Mouse (Mus musculus) 3T3-L1 (cell line): ENCODE results near the gene Gemin5.
"Not testable (repeated sequence)": the region's sequence is repeated elsewhere in the genome, so short reads cannot be mapped to it uniquely, and the experiment has no call there.

Experiments used
- DNase-seq: peaks from one replicate; pipeline ENCODE4 v3.0.0-alpha.2; 2015; ENCODE audit warnings: low read depth, low spot score

The Gemin5 gene

DNA sequence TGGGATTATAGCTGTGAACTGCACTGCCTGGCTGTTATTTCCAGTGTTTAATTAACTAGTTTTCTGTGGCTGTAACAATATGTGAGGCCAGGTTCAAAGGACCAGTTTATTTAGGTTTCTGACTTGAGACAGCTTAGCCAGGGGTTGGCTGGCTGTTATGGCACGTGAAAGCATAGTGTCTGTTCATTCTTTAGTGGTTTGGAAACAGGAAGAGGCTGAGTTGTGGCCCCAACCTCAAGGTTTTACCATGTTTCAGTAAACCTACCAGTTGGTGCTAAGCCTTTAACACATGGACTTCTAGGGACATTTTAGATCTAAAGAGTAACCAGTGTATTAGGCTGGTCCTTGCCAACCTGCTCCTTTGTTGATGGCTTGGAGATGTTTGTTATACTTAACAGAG lies 51.8 kb downstream of the Gemin5 start:
- DNase-seq = no peak

DNA sequence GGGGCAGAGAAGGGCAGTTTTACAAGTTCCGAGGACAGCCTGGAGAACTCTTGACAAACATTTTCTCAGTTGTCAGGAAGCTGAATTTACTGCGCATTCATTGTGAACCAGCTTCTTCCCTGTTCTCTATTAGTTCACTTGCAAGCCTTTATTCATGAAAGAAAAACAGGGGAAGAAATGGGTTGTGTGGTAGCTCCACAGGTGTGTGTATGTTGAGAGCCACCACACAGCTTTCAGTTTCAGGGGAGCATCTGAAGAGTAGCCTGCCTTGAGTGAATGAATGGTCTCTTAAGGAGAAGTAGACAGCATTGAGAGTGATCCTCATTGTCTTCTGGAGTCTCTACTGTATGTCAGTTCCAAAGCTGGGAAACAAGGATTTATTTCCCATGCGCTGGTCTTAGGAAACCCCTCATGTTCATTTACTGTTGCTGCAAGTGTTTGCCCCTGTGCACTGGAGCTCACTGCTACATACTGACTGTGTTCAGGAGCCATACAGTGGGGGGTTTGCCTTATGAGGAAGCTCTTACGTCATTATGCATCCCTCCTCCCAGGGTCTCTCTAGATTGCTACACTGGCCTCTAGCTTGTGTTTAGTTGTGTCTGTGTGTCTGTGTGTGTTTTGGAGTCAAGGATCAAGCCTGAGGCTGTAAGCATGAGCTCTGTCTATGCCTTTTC lies 60.5 kb downstream of the Gemin5 start:
- DNase-seq = no peak

DNA sequence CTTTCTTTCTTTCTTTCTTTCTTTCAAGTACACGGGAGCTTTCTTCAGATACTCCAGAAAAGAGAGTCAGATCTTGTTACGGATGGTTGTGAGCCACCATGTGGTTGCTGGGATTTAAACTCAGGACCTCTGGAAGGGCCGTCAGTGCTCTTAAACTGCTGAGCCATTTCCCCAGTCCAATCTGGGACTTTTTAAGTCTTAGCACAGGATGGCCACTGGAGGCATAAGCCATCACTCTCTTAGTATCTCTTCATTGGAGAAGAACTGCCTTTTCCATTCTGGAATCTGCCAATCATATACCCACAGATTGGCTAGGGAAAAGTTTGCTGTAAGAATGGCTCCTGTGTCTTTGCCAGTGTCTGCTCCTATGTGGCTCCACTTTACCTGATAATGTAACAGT lies 61.3 kb downstream of the Gemin5 start:
- peak; percentile 84 for DNase-seq

DNA sequence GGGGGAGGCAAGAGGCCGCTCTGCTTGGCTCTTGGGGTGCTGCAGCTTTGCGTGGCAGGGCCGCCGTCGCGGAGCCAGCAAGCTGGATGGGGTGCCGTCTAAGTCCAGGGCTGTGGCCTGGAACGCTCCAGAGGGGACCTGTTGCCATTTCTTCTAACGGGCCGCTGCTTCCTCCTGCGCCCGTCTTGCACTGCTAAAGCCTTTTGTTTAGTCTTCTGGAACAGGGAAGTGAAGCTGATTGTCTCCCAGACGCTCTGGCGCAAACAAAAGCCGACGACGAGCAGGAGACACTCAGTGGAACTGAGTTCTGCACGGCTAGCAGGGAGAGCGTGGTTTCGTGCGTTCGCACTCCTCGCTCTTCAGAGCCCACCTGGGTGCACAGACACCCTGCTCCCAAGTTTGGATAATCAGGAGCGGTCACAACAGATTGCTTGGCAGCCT lies 64.0 kb downstream of the Gemin5 start:
- peak; percentile 48 for DNase-seq

DNA sequence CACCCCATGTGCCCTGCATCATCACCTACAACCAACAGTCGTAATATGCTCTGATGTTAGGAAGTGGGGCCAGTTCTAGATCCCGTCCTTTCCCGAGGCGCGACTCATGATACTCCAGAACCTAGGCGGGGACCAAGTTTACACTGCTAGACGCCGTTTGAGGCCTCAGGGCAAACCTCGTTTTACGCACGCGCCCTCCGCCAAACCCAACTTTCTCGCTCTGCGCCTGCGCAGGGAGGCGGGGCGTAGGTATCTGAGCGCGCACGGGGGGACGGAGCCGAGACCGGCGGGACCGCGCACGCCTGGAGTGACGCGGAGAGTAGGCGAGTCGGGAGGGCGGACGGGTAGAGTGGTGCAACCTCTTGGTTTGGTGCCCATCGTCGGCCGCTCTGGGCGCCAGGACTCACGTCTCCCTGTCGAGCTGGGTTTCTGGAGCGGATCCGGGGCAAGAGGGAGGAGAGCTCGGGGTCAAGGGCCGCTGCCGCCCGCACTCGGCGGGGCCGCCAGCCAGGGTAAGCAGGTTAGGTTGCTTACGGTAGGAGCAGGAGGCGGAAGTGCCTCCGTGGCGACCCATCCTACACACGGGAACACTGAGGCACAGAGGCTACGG lies 64.5 kb downstream of the Gemin5 start, which contains the start of gene Cnot8:
Cnot8 (plus strand) TSS at position 457 of the 610 bp plus-strand sequence.
- peak; percentile 95 for DNase-seq

DNA sequence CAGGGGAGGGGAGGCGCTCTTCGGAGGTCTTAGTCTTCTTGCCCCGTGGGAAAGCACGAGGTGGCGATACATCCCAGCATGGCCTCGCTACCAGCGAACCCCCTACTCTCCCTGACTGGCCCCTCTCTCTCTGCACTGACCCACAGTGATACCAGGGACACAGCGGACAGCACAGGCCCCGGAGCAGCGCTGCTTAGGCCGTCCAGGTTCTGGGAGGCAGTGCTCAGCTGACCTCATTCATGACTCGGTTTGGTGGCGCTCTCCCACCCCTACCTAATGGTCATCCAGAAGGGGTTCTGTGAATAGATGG lies 65.0 kb downstream of the Gemin5 start:
- DNase-seq = no peak

DNA sequence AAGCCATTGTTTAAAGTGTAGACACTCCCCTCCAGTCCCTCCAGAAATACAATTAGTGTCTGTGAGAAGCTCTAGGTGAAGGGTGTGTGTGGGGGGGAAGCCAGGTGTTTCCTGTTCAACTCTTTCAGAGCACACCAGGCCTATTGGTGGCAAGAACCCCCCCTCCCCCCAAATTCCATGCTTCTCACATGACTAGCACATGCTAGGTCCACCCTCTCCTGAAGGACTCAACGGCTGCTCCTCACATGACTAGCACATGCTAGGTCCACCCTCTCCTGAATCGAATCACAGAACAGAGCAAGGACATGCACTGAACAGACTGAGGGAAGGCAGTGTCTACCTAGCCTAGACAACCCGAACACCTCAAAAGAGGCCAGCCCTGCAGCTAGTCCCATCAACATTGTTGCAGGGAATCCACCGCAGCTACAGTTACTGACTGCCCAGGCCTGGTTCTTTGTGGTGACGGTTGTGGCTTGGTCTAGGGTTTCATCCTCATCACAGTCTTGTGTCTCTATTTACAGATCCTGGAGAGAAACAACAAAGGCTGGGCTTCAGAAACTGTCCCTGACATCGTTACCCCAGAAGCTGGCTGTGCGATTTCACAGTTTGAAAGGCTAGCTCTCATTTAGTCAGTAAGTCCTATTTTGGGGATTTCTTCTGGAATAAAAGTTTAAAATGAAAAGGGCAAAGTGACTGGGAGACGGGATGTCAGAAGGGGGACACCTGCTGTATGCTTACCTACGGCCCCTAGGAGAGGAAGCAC lies 65.6 kb downstream of the Gemin5 start:
- DNase-seq = peak; percentile 28

DNA sequence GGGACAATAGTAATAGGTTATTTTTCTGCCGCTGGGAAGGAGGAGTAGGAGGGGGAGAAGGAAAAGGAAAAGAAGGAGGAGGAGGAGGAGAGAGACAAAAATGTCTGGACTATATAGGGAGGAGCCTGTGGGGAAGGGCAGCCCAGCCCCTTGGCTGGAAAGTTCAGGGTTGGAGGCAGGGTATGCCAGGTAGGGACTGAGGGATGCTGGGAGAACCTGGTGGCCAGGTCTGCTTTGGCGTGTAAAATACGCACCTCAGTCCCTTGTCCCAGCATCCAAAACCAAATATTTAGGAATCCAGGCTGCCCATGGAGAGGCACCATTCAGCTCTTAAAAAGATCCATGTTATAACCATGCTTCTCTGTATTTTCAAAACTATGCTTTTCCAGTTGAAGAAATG lies 66.2 kb downstream of the Gemin5 start:
- no peak for DNase-seq

DNA sequence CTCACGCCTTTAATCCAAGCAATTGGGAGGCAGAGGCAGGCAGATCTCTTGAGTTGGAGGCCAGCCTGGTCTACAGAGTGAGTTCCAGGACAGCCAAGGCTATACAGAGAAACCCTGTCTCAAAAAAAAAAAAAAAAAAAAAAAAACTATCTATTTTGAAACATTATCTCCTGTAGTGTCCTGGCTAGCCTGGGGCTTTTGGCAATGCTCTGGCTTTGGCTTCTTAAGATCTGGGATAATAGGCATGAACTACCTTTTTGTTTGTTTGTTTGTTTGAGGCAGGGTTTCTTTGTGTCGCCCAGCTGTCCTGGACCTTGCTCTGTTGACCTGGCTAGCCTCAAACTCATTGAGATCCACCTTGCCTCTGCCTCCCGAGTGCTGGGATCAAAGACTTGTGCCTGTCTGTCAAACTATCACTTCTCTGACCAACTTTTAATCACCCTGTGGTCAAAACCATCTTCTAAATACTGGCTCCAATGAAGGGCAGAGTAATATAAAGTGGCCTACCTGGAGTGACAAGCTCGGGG lies 67.1 kb downstream of the Gemin5 start:
- DNase-seq = peak; percentile 28

DNA sequence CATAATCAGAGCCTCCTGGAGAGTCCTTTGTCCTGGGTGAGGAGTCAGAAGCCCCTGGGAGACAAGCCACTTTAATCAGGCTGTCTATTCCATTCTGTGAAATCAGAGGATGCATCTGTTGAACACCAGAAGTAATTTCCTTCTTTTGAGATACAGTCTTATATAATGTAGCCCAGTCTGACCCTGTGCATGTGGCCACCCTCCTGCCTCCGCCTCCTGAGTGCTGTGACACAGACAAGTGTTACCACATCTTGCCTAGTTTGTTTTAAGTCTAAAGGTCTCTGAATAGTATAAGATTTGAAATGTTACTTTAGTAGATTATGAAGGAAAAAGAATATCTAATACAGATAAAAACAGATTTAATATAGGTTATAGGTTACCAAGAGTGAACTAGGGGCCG lies 68.3 kb downstream of the Gemin5 start:
- DNase-seq = no peak

DNA sequence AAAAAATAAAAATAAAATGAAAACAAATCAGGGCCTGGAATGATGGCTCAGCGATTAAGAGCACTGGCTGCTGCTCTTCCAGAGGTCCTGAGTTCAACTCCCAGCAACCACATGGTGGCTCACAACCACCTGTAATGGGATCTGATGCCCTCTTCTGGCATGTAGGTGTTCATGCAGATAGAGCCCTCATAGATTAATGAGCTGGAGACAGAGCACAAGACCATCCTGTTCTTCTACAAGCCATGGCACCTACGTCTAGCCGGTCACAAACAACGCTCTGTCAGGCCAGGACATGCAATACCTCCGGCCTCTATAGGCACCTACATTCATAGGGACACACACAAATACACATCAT lies 70.0 kb downstream of the Gemin5 start:
- DNase-seq = not testable (repeated sequence)

DNA sequence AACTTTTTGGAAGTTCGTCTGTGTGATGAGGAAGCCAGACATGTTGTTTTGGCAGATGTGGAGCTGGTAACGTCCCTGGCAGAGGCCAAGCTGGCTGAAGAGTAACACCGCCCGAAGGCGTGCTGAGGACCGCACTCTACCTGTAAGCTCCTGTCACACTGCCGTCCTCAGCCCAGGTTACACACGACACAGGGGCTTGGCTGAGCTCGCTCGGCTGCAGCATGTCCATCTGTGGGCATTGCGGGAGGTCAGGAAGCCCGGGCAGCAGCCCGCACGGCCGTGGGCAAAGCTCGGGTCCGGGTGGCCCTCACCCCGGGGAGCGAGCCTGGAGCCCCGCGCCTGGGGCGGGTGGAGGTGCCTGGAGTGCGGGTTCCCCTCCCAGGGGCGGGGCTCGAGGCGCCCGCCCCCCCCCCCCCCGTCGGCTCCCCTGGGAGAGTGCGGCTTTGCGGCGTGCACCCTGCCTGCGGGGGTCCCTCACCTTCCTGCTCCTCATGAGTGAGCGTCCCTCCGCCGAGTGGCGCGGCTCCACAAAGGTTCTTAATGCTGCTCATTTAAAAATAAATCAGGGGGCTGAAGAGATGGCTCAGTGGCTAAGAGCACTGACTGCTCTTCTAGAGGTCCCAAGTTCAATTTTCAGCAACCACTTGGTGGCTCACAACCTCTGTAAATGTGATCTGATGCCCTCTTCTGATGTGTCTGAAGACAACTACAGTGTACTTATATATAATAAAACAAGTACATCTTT lies 70.5 kb downstream of the Gemin5 start:
- no peak for DNase-seq

DNA sequence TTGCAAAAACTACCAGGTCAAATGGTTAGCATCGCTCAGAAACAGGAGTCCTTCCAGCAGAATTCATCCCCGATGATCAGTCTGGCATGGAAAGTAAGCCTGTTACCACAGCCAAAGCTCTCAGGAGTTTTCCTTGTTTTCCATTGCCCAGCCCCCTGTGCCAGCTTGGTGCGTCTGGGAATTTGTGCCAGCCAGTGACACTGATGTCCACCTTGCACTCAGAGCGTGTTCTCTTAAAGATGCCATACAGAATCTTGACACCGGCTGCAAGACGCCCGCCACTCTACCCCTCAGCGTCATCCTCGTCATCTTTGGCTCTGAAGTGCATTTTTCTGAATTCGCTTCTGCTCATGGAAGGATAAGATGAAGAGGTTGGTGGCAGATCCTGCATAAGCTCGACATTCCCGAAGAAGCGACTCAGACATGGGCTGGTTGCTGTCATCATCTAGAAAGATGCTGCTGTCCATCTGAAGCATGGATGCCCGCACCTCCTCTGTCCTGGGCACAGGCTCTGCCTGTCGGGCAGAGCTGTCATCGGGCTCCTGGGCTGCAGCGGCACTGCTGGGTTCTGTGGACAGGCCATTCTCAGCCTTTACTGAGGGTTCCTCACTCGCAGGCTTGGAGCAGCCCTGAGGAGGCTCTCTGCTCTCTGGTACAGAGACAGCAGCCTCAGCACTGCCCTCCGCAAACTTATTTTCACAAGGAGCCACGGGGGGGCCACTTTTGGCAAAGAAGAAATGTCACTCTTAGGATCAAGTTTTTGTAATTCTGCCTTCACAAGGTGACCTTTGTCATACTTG lies 71.3 kb downstream of the Gemin5 start:
- no peak for DNase-seq

DNA sequence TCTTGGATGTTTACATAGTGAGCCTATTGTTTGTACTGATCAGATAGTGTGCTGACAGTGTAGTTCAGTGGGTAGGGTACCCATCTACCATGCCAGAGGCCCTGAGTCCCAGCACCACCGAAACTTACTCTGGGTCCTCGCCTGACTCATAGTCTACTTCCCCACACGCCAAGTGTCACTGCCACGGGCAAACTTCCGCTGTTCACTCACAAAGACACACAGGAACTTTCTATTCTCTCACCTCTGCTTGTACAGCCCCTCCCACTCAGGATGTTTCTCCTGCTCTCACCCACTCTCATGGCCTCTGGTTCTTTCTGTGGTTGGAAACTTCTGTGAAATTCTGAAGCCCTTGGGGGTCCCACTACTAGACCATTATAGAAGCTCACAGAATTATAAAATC lies 72.2 kb downstream of the Gemin5 start:
- no peak for DNase-seq

DNA sequence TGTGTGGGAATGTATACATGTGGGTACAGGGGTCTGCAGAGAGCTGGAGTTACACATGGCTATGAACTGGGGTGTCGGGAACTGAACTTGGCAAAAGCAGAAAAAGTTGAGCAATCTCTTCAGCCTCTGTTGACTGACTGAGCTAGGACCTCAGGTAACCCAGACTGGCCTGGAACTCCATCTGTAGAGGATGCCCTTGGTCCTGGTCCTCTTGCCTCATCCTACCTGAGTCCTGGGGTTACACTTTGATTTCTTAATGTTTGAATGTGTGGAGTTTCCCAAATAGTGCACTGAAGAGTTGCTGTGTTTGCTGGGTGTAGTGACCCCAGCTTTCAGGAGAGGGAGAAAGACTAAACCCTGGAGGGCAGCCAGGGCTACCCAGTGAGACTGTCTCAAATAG lies 72.8 kb downstream of the Gemin5 start:
- no peak for DNase-seq

DNA sequence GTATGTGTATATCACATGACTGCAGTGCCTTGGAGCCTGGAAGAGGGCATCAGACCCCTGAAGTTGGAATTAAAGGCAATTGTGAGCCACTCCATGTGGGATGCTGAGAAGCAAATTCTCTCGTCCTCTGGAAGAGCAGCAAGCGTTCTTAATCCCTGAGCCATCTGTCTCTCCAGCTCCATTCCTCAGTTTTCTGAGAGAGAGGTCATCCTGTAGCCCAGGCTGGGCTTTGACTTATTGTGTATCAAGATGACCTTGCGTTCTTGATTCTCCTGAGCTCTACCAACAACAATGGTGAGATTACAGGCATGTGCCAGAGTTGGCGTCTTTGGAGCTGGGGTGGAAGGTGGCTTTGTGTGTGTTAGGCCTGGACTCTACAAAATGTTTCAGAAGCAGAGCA lies 73.6 kb downstream of the Gemin5 start:
- no peak for DNase-seq

DNA sequence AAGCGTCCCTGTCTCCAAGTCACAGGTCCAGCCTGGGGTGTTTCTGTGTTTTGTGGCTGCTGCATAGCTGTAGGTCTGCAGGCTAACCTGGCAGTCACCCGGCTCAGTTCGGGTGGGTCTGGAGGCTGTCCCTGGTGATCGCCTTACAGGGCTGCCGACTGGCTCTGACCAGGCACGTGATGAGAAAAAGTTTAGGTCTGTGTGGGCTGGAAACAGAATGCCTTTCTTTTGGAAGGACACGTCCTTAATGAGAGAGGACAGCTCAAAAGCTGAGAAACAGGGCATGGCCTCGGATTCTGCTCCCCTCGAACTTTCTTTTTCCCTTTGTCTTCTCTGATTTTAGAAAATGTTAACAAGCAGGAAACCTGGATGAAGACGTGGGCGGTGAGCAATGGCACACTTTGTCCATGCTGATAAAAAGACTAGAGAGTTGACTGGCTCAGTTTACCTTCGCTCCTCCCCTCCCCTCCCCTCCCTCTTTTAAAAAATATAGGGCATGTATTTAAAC lies 75.3 kb downstream of the Gemin5 start, which contains the start of gene Gm12248:
Gm12248 (minus strand) TSS at position 114 of the 508 bp plus-strand sequence.
- peak; percentile 56 for DNase-seq

DNA sequence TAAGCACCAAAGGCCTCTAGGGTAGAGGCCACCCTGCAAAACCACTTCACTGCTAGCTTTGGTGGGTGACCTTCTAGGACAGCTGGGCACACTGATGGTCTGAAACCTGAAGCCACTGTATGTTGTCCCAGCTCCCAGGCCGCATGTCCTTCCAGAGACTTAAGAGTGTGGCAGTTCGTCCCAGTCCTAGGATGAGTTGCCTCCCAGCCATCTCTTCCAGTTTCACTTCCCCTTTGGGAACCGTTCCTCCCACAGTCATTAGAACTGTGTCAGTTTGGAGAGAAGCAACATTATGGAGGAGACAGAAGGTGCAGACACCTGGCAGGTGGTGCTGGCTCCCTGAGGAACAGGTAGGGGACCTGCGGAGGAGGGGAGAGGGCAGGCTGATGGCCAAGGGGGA lies 75.8 kb downstream of the Gemin5 start:
- no peak for DNase-seq

DNA sequence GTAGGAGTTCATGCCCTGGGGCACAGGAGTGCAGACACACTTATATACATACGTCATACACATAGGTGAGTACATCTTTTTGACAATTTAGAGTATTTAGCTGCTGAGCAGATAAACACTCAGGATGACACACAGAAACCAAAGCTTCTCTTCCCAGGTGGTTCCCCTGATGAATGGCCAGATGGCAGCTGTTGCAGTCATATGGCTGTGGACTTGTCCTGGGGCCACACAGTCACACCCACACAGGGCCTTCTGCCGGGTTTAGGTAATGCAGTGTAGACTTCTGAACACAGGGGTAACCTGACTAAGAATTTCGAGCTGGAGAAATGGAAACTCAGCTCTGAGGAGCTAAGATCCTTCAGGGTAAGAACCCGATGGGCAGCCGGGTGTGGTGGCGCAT lies 86.6 kb downstream of the Gemin5 start:
- DNase-seq = no peak

DNA sequence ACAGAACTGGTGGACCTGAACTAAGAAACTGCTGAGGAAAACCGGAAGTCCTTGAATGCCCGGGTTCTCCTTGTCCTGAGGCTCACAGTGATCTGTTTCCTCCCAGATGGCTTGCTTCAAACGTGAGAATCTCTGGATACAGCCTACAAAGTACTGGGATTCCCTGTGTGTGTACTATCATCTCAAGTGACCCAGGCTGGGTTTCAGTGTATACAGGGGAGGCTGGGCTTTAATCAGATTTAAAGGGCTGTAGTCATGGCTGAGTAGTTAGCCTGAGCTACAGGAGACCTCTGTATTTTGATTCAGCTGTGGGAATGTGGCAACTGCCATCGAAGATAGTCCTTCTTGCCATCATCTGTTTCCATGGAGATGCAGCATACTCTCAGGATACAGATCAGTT lies 91.1 kb downstream of the Gemin5 start:
- no peak for DNase-seq

DNA sequence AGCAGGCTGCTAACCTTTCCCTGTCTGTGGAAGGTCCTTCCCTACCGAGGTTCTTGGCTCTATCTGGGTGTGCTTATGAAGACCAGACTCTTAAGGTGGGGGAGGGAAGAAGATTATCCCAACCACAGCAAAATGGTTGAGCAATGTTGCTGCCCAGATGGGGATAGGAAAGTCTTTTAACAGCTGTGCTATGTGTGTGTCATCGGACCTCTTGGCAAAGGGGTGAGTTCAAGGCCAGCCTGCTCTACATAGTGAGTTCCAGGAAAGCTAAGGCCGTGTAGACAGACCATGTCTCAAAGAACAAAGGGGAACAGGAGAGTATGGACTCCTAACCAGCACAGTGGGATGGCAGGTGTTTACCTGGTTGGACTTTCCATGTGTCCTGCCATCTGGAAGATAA lies 95.4 kb downstream of the Gemin5 start:
- peak; percentile 27 for DNase-seq
